Mouse (Mus musculus): Measurements from ENCODE around the gene Pcsk4.

DNA sequence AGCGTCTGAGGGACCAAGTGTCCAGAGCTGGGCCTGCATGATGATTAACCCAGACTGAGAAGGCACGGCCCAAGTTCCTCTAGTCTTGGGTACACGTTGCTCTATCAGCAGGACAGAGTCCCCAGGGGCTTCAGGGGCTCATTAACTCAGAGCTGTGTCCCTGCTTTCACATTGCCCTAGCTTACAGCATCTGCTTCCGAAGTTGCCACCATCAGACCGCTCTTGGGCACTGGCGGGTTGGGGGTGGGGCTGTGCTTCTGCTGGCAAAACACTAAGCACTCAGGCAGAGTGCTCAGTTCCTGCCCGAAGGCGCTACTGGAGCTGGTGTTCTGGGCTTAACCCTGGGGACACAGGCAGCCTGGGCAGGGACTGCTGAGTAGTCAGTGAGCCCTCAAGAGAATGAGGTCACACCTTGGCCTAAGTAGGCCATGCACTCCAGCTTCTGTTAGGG, 47.4 kb downstream of the Pcsk4 start:
- TF ChIP-seq GATA1 (IDR thresholded peaks at IDR 0.05; ENCODE audit: borderline replicate concordance, low read length) (no peak), FLI1 (IDR thresholded peaks at IDR 0.05; ENCODE audit: low read length) (no peak)

All from megakaryocyte, embryonic 14.5 days (primary cell).